Mouse (Mus musculus): ENCODE data around the gene Agpat1. TPM values are rescaled to one million over a fixed set of nuclear protein-coding genes. Genes with fewer than 3 reads are reported as not detected.

The Agpat1 gene
- polyA plus RNA-seq, 1 experiment: 245 TPM

DNA sequence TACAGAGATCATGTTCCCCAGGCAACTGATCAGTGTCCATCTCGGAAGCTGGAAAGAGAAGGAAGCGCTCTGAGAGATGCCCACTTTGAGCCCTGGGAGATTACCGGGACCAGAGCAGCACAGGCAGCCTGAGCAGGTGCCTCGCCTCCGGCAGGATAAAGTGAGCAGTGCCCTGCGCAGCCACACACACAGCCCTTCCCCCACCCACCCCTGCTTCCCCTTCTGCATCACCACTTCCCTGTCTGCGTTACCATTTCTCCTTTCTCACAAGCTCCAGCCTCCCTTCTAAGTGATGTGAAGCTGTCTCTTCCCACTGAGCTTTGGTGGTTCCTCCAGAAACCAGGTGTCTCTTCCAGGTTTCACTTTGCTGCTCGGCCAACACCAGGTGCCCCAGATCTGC lies 42.9 kb upstream of the Agpat1 start:
- no peak overlapping the region; the same call in 1 of the 2 replicates for H3K27ac ChIP-seq (ENCODE audit: insufficient read depth, low read depth, low read length)
- TF ChIP-seq CTCF (conservative IDR thresholded peaks at IDR 0.05; ENCODE audit: insufficient read depth, insufficient read length, low read depth, low read length) (no peak), POLR2A (IDR thresholded peaks at IDR 0.05; ENCODE audit: low read depth, low read length) (no peak)
- H3K36me3 ChIP-seq (ENCODE audit: control insufficient read depth, insufficient read depth, low read length): no peaks in the 10 kb centered on the region
- WGBS: 43% methylated on average over 8 of the region's 8 CpGs
- no peaks in the 10 kb centered on the region for H3K27me3 ChIP-seq (replicated peaks; ENCODE audit: control insufficient read depth, insufficient read depth, low read length)
- DNase-seq: no peak
- no peaks in the 10 kb centered on the region for H3K4me1 ChIP-seq (ENCODE audit: control insufficient read depth, insufficient read depth, low read length)
- H3K4me3 ChIP-seq (ENCODE audit: insufficient read depth, low read depth, low read length): no peak overlapping the region

DNA sequence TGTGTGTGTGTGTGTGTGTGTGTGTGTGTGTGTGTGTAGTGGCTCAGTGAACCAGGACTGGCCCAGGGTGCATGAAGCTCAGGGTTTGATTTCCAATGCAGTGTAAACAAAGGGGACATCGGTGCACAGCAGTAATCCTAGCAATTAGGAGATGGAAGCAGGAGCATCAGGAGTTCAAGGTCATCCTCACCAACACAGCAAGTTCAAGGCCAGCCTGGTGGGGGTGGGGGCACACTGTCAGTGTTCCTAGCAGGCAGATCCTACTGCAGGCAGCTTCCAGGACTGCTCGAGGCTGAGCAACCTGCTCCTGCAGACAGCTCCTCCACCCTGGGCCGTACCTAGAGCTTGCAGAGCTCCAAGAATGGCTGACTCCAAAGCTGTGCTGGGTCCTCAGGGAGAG lies 41.5 kb upstream of the Agpat1 start:
- Histone ChIP-seq H3K27me3 (replicated peaks; ENCODE audit: control insufficient read depth, insufficient read depth, low read length) (no peaks in the 10 kb centered on the region), H3K36me3 (ENCODE audit: control insufficient read depth, insufficient read depth, low read length) (no peaks in the 10 kb centered on the region), H3K4me3 (ENCODE audit: insufficient read depth, low read depth, low read length) (no peak overlapping the region), H3K27ac (ENCODE audit: insufficient read depth, low read depth, low read length) (no peak overlapping the region), H3K4me1 (ENCODE audit: control insufficient read depth, insufficient read depth, low read length) (no peaks in the 10 kb centered on the region)
- WGBS: 56% methylated on average over 3 of the region's 3 CpGs
- DNase-seq: no peak
- no peak for TF ChIP-seq CTCF (conservative IDR thresholded peaks at IDR 0.05; ENCODE audit: insufficient read depth, insufficient read length, low read depth, low read length)
- no peak for TF ChIP-seq POLR2A (IDR thresholded peaks at IDR 0.05; ENCODE audit: low read depth, low read length)

DNA sequence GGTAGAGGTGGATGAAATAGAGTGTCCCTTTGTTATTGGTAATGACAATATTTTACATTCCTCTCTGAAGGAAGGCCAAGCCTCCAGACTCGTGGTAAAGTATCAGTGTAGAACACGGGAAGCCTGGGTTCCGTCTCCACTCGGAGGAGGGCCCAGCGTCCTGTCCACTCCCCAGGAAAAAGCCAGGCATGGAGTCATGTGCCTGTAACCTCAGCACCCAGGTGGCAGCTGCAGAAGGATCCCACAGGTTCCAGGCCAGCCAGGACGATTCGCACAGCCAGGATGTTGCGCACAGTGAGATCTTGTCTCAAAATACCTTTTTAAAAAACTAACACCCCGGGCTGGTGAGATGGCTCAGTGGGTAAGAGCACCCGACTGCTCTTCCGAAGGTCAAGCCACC lies 40.7 kb upstream of the Agpat1 start:
- Histone ChIP-seq H3K4me3 (ENCODE audit: insufficient read depth, low read depth, low read length) (no peak overlapping the region), H3K27ac (ENCODE audit: insufficient read depth, low read depth, low read length) (peak overlapping the region; percentile 52; the same call in 1 of the 2 replicates)
- 61% methylated on average over 11 of the region's 11 CpGs for WGBS

DNA sequence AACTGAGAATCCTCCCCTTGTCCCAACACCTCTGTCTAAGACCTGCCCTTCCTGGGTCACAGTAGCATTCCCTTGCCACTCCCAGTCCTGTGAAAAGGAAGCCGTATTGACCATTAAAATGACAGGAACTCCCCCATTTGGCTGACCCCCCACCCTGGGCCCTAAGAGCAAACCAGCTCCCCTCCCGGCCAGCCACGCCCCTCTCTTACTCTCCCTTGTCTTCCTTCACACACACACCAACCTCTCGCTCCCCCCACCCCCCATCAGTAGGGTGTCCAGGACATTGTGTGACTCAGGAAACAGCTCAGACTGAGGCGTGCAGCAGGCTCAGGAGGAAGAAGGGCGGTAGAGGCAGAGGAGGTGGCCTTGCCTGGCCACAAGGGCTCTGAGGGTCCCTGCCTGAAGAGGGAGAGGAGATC lies 40.0 kb upstream of the Agpat1 start, which contains the start of gene Notch4:
Gene Notch4 (plus strand): TSS at position 266 of the 419 bp plus-strand sequence.
- DNase-seq: peak; percentile 84
- TF ChIP-seq CTCF (conservative IDR thresholded peaks at IDR 0.05; ENCODE audit: insufficient read depth, insufficient read length, low read depth, low read length) (no peak), POLR2A (IDR thresholded peaks at IDR 0.05; ENCODE audit: low read depth, low read length) (peak; percentile 68)
- Histone ChIP-seq H3K27me3 (replicated peaks; ENCODE audit: control insufficient read depth, insufficient read depth, low read length) (no peaks in the 10 kb centered on the region), H3K27ac (ENCODE audit: insufficient read depth, low read depth, low read length) (peak within 1 kb of the TSS; percentile 96), H3K4me1 (ENCODE audit: control insufficient read depth, insufficient read depth, low read length) (no peaks in the 10 kb centered on the region), H3K36me3 (ENCODE audit: control insufficient read depth, insufficient read depth, low read length) (no peaks in the 10 kb centered on the region), H3K4me3 (ENCODE audit: insufficient read depth, low read depth, low read length) (peak within 1 kb of the TSS; percentile 56)
- WGBS: 16% methylated on average over 6 of the region's 6 CpGs

More for the DNA sequence above, 40.7 kb upstream of the Agpat1 start:
- Histone ChIP-seq H3K4me1 (ENCODE audit: control insufficient read depth, insufficient read depth, low read length) (no peaks in the 10 kb centered on the region), H3K27me3 (replicated peaks; ENCODE audit: control insufficient read depth, insufficient read depth, low read length) (no peaks in the 10 kb centered on the region), H3K36me3 (ENCODE audit: control insufficient read depth, insufficient read depth, low read length) (no peaks in the 10 kb centered on the region)
- no peak for DNase-seq
- no peak for TF ChIP-seq POLR2A (IDR thresholded peaks at IDR 0.05; ENCODE audit: low read depth, low read length)
- no peak for TF ChIP-seq CTCF (conservative IDR thresholded peaks at IDR 0.05; ENCODE audit: insufficient read depth, insufficient read length, low read depth, low read length)

DNA sequence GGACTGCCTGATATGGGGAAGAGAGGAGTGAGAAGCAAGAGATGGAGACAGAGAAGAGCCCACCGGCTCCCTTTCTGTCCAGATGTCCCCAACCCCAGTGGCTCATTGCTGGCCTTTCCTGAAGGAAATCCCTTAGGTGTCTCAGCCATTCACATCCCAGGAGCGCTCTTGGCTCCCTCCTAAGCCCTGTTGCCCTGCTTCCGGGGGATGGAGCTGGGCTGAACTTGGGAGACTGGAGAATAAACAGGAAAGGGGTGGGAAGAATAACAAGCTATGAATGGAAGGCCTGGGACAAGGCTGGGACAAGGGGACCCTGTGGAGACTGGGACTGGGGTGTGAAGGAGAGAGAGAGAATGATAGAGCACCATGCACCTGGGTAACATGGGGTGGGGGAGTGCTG lies 39.3 kb upstream of the Agpat1 start:
- H3K27ac ChIP-seq (ENCODE audit: insufficient read depth, low read depth, low read length): peak overlapping the region; percentile 96
- no peaks in the 10 kb centered on the region for H3K4me1 ChIP-seq (ENCODE audit: control insufficient read depth, insufficient read depth, low read length)
- 41% methylated on average over 3 of the region's 3 CpGs for WGBS
- peak; percentile 83 for DNase-seq
- no peaks in the 10 kb centered on the region for H3K27me3 ChIP-seq (replicated peaks; ENCODE audit: control insufficient read depth, insufficient read depth, low read length)
- TF ChIP-seq POLR2A (IDR thresholded peaks at IDR 0.05; ENCODE audit: low read depth, low read length): peak; percentile 38
- TF ChIP-seq CTCF (conservative IDR thresholded peaks at IDR 0.05; ENCODE audit: insufficient read depth, insufficient read length, low read depth, low read length): no peak
- H3K36me3 ChIP-seq (ENCODE audit: control insufficient read depth, insufficient read depth, low read length): no peaks in the 10 kb centered on the region
- peak overlapping the region; percentile 56 for H3K4me3 ChIP-seq (ENCODE audit: insufficient read depth, low read depth, low read length)

DNA sequence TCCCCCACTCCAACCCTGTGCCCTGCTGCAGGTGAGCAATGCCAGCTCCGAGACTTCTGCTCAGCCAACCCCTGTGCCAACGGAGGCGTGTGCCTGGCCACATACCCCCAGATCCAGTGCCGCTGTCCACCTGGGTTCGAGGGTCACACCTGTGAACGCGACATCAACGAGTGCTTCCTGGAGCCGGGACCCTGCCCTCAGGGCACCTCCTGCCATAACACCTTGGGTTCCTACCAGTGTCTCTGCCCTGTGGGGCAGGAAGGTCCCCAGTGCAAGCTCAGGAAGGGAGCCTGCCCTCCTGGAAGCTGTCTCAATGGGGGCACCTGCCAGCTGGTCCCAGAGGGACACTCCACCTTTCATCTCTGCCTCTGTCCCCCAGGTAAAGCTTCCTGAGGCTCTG lies 36.8 kb upstream of the Agpat1 start:
- Histone ChIP-seq H3K36me3 (ENCODE audit: control insufficient read depth, insufficient read depth, low read length) (no peaks in the 10 kb centered on the region), H3K27ac (ENCODE audit: insufficient read depth, low read depth, low read length) (no peak overlapping the region), H3K27me3 (replicated peaks; ENCODE audit: control insufficient read depth, insufficient read depth, low read length) (no peaks in the 10 kb centered on the region), H3K4me3 (ENCODE audit: insufficient read depth, low read depth, low read length) (no peak overlapping the region), H3K4me1 (ENCODE audit: control insufficient read depth, insufficient read depth, low read length) (no peaks in the 10 kb centered on the region)
- WGBS: 52% methylated on average over 9 of the region's 9 CpGs
- no peak for TF ChIP-seq CTCF (conservative IDR thresholded peaks at IDR 0.05; ENCODE audit: insufficient read depth, insufficient read length, low read depth, low read length)
- TF ChIP-seq POLR2A (IDR thresholded peaks at IDR 0.05; ENCODE audit: low read depth, low read length): no peak
- DNase-seq: no peak

DNA sequence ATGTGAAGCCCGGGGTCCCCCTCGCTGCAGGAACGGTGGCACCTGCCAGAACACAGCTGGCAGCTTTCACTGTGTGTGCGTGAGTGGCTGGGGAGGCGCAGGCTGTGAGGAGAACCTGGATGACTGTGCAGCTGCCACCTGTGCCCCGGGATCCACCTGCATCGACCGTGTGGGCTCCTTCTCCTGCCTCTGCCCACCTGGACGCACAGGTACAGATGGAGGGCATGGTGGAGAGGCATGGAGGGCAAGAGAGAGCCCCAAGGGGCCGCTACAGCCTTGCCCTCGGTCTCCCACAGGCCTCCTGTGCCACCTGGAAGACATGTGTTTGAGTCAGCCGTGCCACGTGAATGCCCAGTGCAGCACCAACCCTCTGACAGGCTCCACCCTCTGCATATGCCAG lies 35.6 kb upstream of the Agpat1 start:
- H3K4me1 ChIP-seq (ENCODE audit: control insufficient read depth, insufficient read depth, low read length): no peaks in the 10 kb centered on the region
- WGBS: 79% methylated on average over 13 of the region's 13 CpGs
- H3K27ac ChIP-seq (ENCODE audit: insufficient read depth, low read depth, low read length): no peak overlapping the region
- no peaks in the 10 kb centered on the region for H3K27me3 ChIP-seq (replicated peaks; ENCODE audit: control insufficient read depth, insufficient read depth, low read length)
- DNase-seq: no peak
- no peak overlapping the region for H3K4me3 ChIP-seq (ENCODE audit: insufficient read depth, low read depth, low read length)
- no peaks in the 10 kb centered on the region for H3K36me3 ChIP-seq (ENCODE audit: control insufficient read depth, insufficient read depth, low read length)
- TF ChIP-seq CTCF (conservative IDR thresholded peaks at IDR 0.05; ENCODE audit: insufficient read depth, insufficient read length, low read depth, low read length) (no peak), POLR2A (IDR thresholded peaks at IDR 0.05; ENCODE audit: low read depth, low read length) (no peak)
